Mouse (Mus musculus) cerebellum, adult 9-11 months (tissue): Measurements from ENCODE around the gene Tenm3.

Experiments used
- DNase-seq: peaks from one replicate; pipeline ENCODE4 v3.0.0; 2022

The Tenm3 gene

DNA sequence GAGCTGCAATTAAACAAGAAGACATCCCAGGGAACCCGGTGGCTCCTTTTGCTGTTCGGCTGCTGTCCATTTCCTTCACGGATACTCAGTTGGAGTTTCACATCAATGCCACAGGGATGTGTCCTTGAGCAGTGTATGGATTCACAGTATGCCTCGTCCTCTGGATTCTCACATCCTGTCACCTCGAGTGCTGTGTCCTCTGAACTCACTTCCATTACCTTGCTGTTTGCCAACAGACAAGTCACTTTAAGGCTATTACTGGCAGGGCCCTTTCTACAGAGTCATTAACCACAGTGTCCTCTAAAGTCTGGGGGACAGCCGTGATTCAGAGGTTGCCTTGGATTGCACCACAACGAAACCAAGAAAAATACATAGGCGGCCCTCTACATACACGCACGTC, 110.0 kb downstream of the Tenm3 start:
- DNase-seq: no peak

DNA sequence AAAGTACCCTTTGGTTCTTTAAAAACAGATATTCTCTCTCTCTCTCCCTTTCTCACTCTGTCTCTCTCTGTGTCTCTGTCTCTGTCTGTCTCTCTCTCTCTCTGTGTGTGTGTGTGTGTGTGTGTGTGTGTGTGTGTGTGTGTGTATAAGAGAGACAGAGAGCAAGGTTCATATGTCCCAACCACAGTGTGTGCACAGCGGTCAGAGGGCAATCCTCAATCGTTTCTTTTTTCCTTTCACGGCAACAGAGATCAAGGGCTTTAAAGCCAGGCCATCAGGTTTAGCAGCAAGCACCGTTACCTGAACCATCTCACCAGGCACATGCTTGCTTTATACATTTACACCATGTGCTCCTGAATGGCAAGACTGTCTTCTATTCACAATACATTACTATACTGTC, 110.7 kb downstream of the Tenm3 start:
- no peak for DNase-seq

DNA sequence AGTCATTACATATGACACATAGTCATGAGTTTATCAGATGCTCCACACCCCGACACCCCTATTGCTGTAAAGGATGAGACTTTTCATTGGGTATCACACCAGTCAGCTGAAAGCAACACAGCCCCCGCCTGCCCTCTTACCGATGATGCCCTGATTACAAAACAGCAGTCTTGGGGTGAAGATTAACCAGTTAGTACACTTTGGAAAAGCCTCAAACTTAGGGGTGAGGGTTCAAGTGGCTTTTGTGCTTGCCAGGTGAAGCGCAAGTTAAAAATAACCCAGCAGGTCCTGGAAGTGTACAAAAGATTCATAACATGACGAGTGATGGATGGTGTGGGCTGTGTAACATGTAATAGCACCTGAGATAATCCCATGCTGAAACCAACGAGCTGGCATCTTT, 113.0 kb downstream of the Tenm3 start:
- DNase-seq: no peak

DNA sequence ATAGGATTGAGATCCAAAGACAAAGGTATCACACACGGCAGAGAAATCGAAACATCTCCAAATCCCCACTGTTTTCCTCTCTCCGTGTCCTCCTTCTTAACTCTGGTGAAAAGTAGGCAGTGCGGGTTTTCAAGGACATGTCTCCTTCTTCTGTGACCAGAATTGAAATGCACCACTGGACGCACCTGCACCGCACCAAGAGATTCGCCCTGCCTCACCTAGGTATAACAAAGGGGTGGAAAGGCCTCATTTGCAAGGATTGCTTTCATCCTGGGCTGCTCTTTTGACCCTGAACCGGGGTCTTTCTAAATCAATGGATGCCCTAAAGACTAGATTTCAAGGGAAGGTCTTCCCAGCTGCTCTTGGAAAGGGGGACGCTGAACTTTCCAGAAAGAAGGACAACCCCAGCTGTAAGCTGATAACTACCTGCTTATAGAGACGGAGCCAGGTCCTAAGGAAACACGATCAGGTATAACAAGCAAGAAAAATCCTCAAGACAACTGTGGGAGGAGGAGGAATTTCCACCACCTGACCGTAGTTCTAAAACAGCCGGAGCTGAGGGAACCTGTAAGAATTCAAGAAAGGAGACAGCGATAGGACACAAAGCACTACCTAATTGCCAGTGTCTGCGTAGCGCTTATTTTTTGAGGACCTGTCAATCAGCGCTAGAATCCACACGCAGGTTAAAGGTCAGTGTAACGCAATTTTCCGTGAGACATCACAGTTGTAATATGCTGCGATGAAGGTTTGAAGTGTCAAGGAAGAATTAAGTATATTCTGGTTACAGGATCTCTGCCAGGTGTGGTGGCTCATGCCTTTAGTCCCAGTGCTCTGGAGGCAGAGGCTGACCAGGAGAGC, 114.7 kb downstream of the Tenm3 start:
- no peak for DNase-seq

DNA sequence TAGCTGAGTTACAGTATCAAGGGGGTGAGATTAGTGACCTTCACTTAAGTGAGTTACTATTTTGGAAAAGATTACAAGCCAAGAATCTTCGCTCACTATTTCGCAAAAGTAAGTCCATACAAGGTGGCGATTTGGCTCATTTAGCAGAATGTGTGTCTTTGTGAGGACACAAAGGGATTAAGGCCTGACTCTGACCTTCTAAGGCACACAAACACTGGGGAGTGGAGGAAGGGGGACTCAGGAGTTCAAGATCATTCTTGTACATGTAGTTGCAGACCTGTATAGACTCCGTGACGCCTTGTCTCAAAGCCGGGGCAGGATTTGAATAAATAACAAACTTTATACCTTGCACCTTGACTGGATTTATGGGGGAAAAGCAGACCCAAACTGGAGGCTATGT, 115.7 kb downstream of the Tenm3 start:
- DNase-seq: no peak

DNA sequence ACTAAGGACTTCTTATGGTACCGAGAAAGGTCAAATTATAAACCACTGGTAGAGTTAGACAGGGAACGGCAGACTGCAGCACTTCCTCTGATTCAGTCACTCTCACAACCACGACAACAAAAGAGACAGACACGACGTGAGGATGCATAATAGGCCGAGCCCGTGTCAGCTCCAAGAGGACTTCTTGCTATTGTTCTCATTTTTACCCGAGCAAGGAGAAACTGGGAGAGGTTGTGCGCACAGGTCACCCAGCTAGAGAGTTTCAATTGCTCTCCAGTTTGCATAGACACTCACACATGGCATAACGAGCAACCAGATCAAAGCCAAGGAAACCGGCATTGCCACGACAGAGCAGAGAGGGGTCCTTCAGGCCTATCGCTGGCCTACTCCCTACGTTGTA, 121.0 kb downstream of the Tenm3 start:
- no peak for DNase-seq

DNA sequence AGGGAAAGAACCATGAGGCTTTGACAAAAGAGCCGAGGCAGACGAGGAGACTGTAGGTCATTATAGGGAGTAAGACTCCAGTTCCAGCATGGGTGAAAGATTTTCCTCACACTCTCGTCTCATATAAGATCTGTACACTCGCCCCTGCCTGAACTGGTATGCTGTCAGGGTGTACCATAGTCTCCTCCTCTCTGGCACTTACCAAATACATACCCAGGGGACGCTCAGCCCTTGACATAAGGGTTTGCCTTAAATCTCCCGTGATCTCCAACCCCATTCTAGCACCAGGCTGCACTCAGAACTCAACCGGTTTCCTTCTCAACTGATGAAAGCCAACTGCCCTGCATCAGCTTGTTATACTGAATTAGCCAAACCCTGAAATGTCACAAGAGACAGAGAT, 121.4 kb downstream of the Tenm3 start:
- DNase-seq: no peak

DNA sequence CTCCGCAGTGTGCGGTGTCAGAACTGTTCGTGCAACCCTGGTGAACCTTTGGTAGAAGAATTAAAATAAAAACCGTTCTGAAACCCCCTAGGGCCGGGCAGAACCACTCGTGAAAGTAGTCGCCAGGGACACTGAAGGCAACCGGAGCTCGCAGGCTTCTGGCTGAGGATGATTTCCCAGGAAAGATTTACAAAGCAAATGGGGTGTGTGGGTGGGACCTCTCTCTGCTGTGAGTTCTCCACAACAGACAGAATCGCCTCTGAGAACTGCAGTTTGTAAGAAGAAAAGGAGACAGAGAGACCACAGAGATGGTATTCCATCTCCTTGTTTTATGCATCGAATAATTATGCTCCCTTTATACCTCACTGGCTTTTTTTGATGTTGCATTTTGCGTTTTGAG, 122.4 kb downstream of the Tenm3 start:
- DNase-seq: no peak

DNA sequence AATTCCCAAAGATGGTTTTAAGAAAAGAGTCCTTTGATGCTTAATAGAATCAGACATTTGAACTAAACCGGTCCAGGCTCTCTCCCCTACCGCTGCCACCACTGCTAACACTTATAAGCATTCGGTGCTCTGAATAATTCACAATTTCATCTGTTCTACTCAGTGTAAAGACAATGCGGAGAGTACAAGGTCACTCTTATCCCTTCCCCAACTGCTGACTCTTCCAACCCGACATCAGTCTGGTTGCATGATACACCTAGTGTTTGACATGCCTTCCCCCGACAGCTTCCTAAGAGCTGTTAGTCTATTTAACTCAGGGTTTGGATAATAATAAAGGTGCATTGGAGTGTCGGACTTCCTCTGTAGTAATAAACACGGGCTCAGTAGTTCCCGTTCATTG, 128.1 kb downstream of the Tenm3 start:
- no peak for DNase-seq

DNA sequence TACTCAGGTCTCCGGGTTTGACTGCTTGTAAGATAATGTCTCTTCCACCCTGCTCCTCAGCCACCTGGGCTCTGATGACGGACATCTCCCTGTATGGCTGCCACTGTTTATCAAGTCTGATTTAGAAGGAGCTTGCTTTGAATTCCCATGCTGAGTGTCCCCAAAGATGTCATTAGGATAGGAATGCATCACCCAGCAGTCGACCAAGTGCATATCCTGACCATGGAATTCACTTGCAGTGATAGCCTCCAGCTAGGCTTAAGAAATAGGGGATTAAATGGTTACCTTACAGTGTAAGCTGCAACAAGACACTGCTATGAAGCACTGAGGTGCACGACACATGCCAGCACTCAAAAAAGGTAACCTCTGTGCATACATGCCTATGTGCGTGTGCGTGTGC, 137.1 kb downstream of the Tenm3 start:
- no peak for DNase-seq

DNA sequence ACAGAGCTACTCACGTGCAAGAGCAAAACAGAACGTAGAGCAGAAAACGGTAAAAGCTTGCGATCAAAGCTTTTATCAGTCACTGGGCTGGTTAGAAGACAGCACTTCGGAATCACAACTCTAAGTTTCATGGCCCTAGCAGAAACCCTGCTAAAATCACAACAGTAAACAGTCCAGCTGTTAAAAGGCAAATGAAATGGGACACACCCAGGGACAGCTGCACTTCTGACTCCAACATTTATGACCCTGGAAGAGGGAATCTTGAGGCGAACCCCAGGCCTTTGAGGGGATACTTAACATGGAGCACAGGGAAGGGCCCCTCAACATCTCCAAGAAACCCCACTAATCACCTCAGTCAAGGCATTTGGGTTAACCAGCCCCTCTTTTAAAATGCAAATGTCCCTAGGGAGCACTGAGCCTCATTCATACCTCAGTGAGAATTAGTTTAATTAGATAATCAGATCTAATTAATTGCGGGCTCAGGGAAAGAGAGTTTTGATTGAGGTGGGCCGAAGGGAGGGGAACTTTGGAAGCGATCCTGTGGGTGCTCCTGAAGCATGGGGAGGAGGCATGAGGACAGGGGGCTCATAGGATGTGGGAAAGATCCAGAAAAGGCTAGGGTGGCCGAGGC, 138.8 kb downstream of the Tenm3 start:
- no peak for DNase-seq

DNA sequence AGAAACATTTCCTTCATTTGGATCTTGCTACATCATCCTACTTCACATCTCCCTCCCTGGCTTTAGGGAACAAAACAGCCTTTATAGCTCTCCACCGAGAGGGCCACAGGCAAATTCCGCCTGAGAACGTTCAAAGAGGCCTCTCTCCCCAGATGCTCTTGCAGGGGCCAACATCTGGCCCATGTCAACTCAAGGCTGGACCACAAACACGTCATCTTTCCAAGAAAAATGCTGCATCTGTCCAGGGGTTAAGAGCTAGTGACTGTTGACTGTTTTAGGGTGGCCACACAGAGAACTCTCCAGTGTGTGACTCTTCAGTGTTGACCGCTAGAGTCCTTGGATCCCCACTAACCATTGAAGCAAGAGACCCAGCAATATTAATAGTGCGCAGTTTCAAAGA, 139.3 kb downstream of the Tenm3 start:
- DNase-seq: no peak

DNA sequence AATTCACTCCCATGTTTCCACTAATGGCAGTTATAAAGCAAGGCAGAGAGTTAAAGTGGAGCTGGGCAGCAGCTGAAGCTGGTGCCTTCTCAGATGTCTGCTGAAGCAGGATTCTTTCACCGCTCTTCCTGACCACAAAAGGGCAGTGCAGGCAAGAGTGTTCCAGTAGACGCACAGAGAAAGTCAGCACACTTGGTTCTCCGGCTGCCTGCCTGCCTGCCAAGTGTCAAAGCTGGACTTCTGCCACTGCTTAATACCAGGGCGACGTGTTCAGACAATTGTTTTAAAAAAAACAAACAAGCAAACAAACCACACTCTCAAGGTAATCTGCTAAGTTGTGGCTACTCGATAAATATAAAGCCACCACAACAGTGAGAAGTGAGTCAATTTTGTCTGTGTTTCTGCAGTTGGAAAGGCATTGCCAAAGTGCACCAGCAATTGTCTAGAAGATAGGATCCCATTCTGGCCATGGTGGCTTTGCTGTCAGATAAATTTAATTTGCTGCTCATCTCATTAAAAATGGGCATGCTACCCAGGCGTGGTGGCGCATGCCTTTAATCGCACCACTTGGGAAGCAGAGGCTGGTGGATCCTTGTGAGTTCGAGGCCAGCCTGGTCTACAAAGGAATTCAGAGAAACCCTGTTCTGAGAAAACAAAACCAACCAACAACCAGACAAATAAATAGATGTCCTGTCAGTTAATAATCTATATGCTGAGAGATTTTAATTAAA, 152.9 kb downstream of the Tenm3 start:
- no peak for DNase-seq

DNA sequence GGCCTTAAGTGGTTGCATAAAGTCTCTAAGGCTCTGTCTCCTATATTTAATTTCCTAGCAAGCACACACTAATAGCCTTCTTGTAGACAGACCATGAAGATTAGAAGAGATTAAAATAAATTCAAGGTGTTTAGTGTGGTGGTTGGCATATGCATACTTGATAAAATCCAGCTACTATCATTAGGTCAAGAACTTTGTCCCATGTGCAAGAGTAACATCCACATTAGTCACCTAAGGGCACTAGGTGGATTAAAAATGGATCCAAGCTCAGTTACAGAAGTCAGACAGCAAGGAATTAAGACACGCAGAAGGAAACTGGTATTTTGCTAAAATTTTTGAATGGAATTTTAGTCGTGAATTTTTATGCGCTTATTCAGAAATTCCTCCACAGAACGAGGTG, 155.0 kb downstream of the Tenm3 start:
- no peak for DNase-seq

DNA sequence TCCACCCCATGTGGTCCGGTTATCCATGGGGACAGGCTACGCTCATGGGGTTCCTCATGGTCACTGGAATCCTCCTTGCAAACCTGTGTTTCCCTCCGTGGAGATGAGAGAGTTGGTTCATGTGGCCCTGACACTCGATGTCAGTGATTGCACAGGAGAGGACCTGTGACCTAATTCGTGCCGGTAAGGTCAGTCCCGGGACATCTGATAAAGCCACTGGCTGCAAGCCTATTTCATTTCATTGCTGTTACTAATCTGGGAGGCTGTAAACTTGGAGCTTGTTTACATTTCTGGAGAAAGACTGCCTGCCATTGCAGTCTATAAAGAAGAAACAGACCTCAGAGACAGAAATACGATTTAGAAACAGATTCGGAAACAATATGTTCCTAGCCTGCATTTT, 155.6 kb downstream of the Tenm3 start:
- DNase-seq: no peak

DNA sequence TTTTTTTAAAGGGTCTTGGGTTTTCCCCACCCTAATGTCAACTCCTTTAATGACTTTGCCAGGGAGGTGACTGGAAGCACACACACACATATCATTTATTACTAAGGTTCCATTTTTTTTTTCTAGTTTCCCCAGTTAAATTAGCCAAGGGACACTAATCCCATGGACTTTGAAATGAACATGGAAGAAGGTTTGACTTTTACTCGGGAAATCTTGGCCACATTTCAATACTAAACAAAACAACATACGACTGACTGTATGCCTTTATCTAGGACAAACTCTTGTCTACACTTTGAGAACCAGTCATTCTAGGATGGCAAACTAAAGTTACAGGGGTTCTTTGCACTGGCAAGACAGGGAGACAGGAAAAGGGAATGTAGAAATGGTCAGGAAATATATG, 170.3 kb downstream of the Tenm3 start:
- DNase-seq: no peak

DNA sequence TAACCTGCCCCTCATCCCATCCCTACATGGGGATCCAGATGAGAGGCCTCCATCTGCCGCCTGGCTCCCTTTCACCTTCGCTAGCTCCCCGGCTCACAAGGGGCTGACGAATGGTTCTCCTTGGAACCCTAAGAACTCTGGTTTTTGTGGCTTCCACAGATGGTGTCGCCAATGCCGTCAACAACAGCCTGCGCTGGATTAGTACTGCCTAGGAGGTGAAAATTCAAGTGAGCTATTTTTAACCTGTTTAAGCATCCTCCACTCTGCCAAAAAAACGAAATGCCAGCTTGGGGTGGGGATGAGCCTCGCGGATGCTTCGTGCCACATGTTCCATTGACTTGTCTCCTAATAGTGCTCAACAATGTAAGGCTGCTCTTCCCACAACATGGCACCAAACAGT, 171.3 kb downstream of the Tenm3 start:
- DNase-seq: no peak

DNA sequence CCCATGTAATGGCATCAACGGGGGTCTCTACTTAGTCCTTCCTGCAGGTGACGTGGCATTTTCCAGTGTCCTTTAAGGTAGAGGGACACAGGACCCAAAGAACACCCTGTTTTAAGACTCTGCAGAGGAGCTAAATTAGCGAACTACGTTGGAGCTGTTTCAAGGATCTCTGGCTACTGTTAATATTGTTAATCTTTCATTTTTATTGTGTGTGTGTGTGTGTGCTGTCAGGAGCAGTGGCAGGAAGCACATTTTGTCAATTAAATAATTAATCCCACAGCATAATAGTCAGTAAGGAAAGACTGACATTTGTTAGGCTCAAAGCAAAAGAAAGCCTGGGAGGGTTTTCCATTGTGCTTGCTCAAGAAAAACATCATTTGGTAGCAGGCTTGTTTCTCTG, 172.4 kb downstream of the Tenm3 start:
- DNase-seq: no peak

DNA sequence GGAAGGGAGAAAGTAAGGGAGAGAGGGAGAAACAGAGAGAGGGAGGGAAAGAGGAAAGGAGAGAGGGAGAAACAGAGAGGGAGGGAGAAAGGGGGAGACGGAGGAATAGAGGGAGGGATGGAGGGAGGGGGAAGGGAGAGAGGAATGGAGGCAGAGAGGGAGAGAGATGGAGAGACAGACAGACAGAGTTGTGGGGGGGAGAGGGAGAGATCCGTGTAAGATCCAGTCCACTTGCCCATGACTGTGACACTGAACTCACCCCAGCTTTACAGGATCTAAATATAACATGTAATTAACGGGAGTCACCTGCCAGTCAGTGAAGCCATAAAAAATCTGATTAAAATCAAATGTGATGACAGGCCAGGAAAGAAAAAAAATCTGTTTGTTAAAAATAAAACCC, 172.9 kb downstream of the Tenm3 start:
- no peak for DNase-seq

DNA sequence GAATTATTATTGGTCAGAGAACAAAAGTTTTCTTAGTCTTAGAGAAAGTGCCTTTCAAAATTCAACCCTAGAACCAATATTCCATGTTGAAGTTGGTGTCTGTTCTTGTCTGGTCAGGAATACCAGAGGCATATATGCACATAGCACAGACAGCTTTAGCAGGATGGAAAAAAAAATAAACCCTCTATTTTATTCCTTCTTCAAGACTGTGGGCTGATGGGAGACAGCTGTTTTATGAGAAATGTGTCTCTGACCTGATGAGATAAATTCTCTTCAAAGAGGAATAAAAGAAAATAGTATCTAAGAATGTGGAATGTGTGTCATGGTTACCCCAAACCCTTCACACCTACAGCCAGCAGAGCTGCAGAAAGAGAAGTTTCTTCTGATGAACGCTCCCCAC, 173.4 kb downstream of the Tenm3 start:
- DNase-seq: no peak

DNA sequence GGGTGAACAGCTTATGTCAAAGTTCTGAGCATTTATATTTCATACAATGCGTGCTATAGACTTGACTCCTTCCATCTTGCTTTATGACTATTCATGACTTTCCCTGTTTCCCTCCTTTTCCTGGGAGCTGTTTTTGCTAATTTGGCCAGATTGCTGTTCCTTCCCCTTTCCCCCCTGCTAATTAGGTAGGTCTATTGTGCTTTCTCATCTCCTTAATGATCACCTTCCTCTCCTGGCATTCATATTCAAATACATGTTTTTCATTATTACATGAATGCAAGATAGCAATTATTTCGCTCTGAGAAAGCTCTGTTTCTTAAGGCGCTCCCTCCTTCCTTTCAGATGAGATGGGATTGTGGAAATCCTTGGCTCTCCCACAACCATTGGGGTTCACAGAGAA, 178.6 kb downstream of the Tenm3 start:
- DNase-seq: no peak

DNA sequence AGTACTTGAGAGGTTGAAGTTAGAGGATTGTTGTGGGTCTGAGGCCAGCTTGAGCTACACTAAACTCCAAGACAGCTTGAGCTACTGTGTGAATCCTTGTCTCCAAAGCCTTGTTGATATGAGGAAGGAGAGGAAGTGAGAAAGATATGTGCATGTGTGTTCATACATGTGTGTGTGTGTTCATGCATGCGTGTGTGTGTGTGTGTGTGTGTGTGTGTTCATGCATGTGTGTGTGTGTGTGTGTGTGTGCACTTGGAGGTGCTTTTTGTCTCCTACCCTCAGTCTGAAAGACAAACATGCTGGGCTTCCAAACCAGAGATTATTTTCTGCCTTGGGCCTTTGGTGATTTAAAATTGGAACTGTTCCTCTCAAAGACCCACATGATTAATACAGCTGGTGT, 184.5 kb downstream of the Tenm3 start:
- no peak for DNase-seq

DNA sequence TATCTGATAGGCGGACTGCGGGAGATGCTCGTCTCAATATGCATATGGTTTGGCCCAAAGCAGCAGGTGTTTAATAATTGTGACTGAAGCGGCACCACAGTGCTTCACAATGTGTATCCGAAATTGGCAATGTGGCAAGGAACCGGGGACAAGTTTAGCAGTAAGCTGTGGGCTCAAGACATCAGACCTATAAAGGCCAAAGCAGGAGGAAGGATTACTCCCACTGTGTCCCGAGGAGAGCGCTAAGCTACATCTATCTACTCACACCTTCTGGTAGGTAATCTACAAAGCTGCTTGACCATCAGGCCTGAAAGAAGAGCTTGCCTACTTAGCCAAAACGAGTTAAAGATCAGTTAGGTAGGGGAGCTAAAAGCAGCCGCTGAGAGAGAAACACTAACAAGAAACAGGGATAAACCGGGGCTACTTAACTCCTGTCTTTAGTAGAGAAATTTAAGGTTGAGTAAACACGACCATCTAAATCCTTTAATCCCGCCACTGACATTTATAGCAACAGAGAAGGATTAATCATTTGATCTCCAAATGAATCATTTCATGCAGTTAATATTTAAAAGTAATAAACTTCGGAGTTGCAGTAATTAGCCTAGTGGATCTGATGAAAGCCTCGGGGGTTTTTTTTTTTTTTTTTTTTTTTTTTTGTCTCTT, 188.2 kb downstream of the Tenm3 start:
- no peak for DNase-seq

DNA sequence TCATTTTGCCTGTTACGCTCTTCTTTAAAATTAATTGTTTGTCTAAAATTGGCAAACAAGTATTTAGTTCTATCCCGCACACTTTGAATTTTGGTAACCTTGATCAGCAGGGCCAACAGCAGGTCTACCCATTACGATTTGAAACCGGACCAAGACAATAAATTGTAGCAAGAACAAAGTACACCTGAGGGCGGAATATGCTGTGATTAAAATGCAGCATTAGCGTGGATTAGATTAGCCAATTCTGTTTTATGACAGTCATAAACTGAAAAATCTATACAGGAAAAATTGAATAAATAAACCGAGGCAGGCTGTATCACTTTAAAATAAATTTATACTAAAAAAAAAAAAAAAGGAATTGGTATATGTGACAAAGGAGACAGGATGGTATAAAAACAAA, 193.9 kb downstream of the Tenm3 start:
- no peak for DNase-seq
